Mouse (Mus musculus): Measurements from ENCODE around the gene Cd86. TPM values are rescaled to one million over a fixed set of nuclear protein-coding genes. Genes with fewer than 3 reads are reported as not detected.

Gene Cd86
- polyA plus RNA-seq (2014; fragmentation: Illumina TruSeq; extraction: RNeasy Lipid Tissue Mini Kit (QIAGEN cat#74804); ENCODE audit: low replicate concordance) = 11.5 TPM

DNA sequence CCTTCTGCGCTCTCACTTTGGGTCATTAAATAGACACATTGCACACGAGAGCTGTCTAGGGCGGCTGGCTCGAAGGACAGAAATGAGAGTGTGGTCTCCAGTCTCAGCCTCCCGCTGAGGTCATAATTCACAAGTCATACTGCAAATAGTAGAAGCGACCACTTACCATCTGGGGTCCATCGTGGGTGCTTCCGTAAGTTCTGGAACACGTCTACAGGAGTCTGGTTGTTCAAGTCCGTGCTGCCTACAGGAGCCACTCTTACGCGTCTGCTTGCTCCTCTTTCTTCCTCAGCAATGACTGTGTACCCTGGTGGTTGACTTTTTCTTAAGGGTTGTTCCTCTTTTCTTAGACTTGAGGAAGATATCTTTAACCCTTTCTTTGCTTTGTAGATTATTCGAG, at the start of gene Cd86:
TSS of gene Cd86 (minus strand) at position 300 of the 400 bp plus-strand sequence.

DNA sequence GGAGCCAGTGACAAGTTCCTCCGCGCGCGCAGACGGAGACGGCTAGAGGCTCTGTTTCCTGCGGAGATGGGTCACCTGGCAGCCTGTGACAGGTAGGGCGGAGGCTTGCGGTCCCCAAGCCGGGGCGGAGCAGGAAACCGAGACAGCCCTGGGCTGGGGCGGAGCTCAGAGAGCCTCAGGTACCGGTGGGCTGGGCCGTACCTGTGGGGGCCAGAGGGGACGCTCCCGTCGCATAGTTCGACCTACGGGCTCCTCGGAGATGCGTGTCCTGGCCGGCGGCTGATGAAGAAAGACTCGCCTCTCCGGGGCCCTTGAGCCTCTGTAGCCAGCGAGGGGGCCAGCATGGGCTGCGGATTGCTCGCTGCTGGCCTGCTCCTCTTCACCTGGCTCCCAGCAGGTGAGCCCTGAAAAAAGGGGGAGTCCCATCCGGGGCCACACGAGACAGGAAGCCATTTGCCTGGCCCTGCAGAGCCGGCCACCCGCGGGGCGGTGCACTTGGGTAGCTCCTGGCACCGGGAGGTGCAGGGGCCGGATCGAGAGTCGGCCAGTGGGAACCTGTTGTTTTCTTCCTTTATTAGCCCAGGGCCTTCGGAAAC, 28.0 kb upstream of the Cd86 start, which contains the start of gene Ildr1:
TSS of gene Ildr1 (plus strand) at position 161 of the 596 bp plus-strand sequence.

DNA sequence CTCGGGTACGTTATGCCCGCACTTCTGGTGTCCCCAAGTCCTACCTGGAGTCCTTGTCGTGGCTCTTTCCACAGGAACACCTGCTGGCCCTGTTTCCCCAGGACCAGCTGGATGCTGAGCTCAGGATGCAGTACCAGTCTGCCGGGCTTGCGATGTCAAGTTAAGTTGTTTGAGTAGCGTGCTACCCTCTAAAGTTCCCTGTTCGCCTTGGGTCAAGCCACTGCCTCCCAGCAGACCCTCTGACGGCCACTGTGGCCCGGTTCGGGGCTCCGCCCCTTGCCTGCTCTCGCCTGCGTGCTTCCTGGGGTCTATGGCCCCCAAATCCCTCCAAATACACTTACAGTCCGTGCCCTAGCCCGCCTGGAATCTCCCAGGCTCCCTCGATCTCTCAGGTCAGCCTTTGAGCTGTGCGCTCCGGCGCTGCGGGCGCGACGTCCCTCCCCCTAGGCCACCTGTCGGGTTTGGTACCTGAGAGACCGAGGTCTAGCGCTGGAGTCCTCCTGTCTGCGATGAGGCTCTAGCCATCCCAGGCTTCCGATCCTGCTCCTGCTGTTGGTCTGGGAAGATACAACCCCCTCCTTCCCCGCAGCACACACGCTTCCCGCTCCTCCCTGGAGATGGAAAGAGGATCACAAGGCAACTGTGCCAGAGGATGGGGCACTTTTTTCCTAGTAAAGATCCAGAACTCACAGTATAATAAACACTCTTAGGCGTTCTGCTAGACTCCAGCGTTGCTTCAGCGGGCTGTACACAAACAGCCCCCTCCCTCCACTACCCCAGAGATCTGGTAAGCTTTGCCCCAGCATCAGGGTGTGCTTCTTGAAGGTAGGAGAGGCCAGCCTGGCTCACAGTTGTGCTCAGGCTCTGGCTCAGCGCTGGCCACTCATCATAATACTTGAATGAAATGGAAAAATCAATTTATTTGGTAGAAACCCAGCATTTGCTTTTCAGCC, 104.2 kb downstream of the Cd86 start, which contains the start of gene Casr:
TSS of gene Casr (minus strand) at position 756 of the 953 bp plus-strand sequence.

Other genes starting within 250 kb of the Cd86 start
- gene Stfa3, start 210.7 kb downstream of the Cd86 start, polyA plus RNA-seq (2014; fragmentation: Illumina TruSeq; extraction: RNeasy Lipid Tissue Mini Kit (QIAGEN cat#74804); ENCODE audit: low replicate concordance) = not detected
- 0.07 TPM for gene Casr, start 103.9 kb downstream of the Cd86 start, polyA plus RNA-seq (2014; fragmentation: Illumina TruSeq; extraction: RNeasy Lipid Tissue Mini Kit (QIAGEN cat#74804); ENCODE audit: low replicate concordance)
- gene Ildr1, start 27.9 kb upstream of the Cd86 start, polyA plus RNA-seq (2014; fragmentation: Illumina TruSeq; extraction: RNeasy Lipid Tissue Mini Kit (QIAGEN cat#74804); ENCODE audit: low replicate concordance) = 1.6 TPM
- gene Slc15a2, start 118.9 kb upstream of the Cd86 start, polyA plus RNA-seq (2014; fragmentation: Illumina TruSeq; extraction: RNeasy Lipid Tissue Mini Kit (QIAGEN cat#74804); ENCODE audit: low replicate concordance) = 51.6 TPM
- gene Iqcb1, start 162.3 kb upstream of the Cd86 start, polyA plus RNA-seq (2014; fragmentation: Illumina TruSeq; extraction: RNeasy Lipid Tissue Mini Kit (QIAGEN cat#74804); ENCODE audit: low replicate concordance) = 8.2 TPM
- 4.5 TPM for gene Eaf2, start 208.9 kb upstream of the Cd86 start, polyA plus RNA-seq (2014; fragmentation: Illumina TruSeq; extraction: RNeasy Lipid Tissue Mini Kit (QIAGEN cat#74804); ENCODE audit: low replicate concordance)
- gene Golgb1, start 209.1 kb upstream of the Cd86 start, polyA plus RNA-seq (2014; fragmentation: Illumina TruSeq; extraction: RNeasy Lipid Tissue Mini Kit (QIAGEN cat#74804); ENCODE audit: low replicate concordance) = 19.4 TPM

Data from small intestine, adult 10 weeks (tissue).